Mouse (Mus musculus): ENCODE results near the gene Fgfr4.
A peak's percentile ranks its signal among the peaks of the same experiment; 100 is the strongest.

Fgfr4 gene

DNA sequence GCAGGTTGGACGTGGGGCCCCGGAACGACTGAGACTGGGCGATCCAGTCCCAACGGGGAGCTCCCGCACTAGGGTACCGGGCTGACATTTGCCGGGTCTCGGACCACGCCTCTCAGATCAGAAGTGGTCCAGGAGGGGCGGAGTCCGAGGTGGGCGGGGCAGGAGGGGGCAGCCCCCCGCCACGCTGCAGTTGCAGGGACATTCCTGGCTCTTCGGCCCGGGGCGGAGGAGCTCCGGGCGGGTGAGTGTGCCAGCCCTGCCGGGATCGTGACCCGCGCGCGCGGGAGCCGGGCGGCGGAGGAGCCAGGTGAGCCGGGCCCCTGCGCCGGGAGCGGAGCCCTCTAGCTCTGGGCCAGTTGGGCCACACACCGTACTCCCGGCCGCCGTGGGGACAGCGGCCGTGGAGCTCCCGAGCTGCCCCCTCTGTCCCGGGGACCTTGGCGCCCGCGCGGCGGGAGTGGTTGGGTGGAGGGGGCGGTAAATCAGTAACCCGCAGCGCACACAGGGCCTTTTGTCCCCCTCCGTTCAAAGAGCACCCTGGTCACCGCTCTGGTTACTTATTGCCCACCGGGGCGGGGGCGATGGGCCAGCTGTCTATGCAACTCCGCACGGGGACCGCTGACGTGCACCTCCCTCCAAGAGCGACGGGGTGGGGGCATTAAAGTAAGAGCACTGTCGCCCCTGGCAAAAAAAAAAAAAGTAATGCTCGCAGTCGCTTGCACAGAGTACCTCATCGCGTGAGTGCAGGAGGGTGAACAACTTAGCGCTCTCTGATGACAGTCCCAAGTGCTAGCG lies at the start of gene Fgfr4:
Gene Fgfr4, plus strand, starts transcription at position 20 of the 795 bp plus-strand sequence.
- DNase-seq = peak; percentile 68

DNA sequence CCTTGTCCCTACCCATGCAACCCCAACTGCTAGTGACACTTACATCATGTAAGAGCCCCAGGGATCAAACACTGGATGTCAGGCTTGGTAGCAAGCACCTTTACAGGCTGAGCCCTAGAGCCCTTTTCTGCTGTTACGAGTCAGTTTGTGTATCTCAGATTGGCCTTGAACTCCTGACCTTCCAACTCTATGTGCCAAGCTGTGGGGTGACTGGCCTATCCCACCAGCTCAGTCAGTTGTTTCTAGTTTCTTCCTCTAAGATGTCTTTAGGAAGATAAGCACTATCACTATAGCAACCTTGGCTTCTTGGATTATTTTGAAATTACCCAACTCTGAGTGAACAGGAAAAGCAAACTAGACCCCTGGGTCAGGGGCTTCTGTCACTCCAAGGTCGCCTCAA lies 49.1 kb upstream of the Fgfr4 start:
- DNase-seq = no peak

DNA sequence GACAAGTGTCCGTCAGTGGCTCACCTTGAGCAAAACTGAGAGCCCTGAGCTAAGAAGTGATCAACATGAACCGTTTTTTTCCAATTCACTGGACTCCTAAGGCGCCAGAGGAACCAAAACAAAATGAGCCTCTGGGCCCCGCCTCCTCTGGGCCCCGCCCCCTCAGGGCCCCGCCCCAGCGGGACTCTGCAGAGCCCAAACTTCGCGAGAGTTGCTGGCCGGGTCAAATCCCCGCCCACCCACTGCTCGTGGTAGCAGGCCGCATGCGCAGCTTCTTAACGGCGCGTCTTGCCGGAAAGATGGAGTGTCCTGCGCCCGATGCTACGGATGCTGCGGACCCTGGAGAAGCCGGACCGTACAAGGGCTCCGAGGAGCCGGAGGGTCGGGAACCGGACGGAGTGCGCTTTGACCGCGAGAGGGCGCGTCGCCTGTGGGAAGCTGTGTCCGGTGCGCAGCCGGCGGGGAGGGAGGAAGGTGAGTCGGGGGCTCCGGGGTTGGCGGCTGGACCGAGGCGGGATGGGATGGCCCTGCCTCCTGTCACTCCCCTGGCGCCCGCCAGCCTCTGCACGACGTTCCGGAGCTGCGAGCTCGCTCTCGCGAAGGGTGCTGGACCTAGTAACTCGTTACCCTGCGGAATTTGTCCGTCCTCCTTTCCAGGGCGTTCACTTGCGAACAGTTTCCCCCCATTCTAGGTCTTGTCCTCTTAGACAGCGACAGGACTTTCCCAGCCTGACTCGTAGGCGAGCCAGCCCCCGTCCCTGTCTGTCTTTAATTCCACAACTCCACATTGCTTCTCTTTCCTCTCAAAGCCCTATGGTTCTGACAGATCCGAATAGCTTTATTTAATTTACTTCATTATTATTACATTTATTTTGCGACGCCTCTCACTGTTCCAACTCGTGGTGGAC lies 47.1 kb upstream of the Fgfr4 start, which contains the start of gene Zfp346:
Gene Zfp346, plus strand, starts transcription at position 267 of the 908 bp plus-strand sequence.
- peak; percentile 98 for DNase-seq

DNA sequence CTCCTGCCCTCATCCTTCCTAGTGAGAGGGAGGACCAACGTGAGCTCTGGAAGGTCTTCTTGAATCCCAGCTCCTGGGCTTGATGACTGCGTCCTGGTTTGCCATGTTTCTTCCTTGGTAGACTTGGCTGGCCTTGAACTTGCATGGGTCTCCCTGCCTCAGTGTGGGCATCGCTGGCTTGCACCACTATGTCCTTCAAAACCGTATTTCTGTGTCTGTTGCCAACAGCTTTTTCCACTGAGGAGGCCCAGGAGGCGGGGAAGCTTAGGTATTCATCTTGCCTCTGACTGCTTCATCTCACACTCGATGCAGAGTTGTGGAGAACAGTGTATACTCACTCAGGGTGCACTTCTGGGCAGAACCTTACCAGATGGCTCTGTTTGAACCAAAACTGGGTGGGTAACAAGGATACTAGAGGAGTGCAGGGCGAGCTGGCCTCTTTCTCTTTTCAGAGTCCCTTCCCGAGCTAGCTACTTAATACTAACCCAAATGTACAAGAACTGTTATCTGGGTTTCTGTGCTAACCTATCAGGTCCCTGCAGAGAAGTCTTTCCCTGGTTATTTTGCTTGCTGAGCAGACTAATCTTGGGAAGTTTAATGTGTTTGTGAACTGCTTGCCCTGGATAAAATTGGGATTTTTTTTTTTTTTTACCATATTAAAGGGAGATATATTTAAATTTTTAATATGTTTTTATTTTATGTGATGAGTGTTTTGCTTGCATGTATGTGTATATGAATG lies 46.3 kb upstream of the Fgfr4 start:
- DNase-seq = peak; percentile 11

DNA sequence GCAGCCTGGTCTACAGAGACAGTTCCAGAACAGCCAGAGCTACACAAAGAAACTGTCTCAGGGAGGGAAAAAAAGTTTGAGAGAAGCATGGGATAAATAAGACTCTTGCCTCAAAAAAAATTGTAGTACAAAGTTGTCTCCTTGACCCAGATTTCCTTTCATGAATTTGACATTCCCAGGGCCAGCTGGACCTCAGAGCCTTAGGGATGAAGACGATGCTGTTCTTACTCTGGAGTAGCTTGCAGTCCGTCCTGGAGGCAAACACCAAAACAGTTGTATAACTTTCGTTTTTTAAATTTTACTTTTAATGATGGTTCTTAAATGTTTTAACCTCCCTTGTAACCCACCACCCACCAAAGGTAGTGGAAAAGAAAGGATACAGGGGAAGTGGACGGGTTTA lies 45.3 kb upstream of the Fgfr4 start:
- DNase-seq = no peak

DNA sequence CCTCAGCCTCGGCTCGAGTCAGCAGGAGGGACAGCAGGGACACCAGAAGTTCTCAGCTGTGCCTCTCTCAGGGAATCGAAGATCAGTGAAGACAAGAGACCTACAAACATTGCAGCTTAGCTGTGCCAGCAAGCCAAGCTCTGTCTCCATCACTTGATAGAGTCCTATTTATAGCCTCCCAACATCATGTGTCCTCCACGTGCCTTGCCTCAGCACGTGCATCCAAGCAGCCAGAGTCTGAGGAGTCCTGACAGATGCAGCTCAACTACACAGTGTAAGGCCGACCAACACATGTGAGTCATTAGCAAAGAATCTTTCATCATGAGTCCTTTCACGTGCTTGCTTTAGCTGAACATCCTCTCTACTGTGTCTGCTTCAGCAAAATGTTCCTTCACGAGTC lies 44.7 kb upstream of the Fgfr4 start:
- no peak for DNase-seq

DNA sequence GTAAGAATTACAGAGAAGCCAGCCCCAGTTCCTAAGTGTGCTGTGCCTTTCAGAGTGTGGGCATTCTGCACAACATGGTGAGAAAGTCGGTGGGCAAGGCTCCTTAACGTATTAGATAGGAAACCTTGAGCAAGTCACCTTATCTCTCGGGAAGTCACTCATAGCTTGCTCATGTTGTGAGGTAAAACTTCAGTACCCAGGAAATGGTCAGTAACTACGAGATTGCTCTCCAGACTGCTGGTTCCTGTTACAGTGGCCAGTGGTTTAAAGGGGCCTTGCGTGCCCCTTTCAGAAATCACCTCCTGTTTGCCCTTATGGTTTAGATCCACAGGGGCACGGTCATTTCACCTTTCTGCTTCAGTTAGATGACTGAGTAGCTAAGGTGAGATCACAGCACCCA lies 38.1 kb upstream of the Fgfr4 start:
- no peak for DNase-seq

DNA sequence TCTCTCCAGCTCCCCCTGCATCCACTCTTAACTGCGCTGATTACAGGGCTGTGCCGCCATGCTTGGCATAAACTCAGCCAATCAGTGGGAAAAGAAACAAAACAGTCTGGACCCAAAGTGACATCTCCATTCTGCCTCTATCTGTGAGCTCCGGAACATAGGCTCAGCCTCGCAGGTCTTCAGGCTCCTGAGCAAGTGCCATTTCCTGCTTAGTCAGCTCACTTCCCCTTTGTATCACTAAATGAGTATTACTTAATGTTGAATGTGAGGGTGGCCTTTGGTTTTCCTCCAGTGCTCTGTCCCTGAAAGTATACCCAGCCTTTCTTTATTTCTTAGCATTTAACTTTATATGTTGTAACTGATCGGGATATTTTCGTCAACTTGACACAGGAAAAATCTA lies 27.5 kb upstream of the Fgfr4 start:
- DNase-seq = no peak

DNA sequence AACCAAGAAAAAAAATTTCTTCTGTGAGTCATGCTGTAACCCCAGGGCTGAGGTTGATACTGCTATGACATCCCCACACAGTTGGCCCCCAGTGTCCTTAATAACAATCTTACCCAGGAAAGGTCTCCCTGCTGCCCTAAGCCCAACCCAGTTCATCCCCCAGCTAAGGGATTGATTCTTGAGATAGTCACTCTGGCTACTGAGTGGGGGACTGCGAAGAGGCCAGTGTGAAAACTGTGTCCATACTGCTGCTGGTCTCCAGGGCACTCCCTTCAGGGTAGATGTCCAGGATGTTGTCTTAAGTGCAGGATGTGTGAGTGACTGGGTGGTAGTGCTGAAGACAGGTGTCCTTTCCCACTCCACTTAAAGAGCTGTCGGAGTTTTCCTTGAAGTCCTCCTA lies 19.0 kb upstream of the Fgfr4 start, which contains the start of gene Gm17617:
Gene Gm17617, minus strand, starts transcription at position 101 of the 400 bp plus-strand sequence.
- DNase-seq = no peak

DNA sequence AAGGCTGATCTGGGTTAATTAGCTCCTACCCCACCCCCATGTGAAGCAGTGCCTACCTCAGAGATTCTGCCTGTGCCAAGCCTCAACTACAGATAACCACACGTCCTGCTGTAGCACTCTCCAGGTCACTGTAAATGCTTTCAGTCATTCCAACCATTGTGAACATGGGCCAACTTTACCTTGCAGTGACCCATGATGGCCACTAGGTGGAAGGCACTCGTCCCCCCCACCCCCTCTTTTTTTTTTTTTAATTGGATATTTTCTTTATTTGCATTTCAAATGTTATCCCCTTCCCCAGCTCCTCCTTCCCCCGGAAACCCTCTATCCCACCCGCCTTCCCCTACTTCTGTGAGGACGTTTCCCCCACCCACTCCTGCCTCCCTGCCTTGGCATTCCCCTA lies 17.1 kb upstream of the Fgfr4 start:
- DNase-seq = peak; percentile 59

DNA sequence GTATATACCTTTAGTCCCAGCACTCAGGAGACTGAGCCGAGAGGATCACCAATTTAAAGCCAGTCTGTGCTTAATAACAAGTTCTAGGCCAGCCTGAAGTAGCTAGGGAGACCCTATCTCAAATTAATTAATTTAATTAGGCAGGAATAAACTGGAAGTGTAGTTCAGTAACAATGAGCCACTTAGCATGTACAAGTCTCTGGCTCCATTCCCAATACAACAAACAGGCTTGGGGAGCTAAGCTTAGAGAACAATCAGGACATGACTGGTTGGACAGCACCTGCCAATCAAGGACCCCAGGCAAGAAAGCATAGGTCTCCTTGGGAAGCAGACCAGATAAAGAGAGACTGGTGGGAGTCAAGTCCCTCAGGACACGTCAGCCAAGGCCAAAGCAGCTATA lies 12.2 kb upstream of the Fgfr4 start:
- peak; percentile 75 for DNase-seq

DNA sequence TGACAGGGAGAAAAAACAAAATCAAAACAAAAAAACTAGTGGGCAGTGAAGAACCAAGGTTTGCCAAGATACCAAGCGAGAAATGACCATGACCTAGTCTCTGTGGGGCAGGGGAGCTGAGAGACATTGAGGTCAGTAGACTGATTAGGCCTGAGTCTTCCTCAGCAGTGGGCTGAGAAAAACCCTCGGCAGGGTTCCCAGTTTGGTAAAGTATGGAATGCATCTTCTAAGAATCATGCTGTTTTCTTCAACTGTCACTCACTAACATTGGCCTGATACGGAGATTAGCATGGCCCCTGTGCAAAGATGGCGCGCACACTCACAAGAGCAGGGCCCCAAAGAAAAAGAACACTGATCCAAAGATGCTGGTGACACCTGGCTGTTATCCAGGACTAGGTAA lies 1.5 kb downstream of the Fgfr4 start:
- no peak for DNase-seq

DNA sequence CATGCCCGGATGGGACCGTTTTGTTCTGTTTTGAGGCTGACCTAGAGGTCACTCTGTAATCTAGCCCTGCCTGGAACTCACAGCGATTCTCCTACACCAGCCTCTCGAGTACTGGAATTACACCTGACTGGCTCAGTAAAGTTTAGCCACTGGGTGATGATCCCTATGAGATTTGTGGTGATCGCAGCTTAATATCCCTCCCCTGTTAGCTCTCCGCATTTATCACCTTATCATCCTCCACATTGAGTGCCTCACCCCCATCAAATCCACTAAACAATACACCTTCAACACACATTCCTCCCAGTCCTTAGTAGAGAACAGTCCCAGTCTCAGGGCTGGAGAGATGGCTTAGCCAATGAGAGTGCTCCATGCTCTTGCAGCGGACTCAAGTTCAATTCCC lies 9.9 kb downstream of the Fgfr4 start:
- DNase-seq = no peak

DNA sequence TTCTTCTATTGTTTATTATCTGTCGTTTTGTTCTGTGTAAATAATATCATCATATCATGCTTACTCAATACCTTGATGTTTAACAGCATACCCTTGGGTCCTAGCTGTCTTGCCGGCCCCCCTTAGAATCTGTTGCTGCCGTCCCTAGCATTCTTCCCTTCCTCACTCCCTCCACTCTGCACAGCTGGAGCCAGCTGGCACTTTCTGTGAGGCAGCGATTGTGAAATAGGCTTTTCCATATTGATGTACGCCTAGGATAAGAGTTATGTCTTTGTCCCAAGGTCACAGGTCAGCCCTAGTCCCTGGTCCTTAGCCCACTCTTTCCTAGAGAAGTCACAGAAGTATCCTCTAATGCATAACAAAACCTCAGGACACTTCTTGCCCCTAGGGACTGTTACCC lies 11.1 kb downstream of the Fgfr4 start:
- DNase-seq = no peak

DNA sequence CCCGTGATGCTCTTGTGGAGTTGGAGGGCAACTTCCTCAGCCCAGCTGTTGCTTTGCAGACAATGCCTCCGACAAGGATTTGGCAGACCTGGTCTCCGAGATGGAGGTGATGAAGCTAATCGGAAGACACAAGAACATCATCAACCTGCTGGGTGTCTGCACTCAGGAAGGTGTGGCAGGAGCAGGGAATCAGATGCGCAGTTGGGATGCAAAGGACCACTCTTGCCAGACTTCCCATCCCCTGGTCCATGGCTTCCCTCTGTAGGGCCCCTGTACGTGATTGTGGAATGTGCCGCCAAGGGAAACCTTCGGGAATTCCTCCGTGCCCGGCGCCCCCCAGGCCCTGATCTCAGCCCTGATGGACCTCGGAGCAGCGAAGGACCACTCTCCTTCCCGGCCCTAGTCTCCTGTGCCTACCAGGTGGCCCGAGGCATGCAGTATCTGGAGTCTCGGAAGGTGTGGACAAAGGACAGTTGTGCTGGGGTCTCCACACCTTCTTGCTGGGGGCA lies 13.4 kb downstream of the Fgfr4 start:
- DNase-seq = no peak

DNA sequence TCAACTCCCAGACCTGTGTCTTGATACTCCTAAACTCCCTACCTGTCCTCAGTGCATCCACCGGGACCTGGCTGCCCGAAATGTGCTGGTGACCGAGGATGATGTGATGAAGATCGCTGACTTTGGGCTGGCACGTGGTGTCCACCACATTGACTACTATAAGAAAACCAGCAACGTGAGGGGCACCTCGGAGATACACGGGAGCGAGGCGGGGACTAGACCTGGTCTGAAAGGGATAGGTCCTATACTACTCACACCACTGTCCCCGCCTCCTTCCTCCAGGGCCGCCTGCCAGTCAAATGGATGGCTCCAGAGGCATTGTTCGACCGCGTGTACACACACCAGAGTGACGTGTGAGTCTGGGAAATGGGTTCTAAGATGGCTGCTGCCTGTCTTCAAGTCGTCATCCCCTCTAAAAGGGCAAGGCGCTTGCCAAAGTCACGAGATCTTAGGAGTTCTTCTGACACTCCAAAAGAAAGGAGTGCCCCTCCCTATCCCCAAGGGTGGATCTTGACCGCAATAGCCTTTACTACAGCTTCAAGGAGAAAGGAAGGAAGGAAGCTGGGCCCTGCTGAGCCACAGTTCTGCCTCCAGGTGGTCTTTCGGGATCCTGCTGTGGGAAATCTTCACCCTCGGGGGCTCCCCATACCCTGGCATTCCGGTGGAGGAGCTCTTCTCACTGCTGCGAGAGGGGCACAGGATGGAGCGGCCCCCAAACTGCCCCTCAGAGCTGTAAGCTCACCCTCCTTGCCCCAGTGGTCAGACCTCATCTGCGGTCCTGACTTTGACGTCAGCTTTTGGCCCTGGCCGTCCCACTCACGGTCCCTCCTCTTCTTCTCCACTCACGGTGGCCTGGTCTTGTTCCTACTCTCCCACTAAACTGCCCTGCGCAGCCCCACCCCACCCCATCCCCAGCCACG lies 14.6 kb downstream of the Fgfr4 start:
- DNase-seq = no peak

DNA sequence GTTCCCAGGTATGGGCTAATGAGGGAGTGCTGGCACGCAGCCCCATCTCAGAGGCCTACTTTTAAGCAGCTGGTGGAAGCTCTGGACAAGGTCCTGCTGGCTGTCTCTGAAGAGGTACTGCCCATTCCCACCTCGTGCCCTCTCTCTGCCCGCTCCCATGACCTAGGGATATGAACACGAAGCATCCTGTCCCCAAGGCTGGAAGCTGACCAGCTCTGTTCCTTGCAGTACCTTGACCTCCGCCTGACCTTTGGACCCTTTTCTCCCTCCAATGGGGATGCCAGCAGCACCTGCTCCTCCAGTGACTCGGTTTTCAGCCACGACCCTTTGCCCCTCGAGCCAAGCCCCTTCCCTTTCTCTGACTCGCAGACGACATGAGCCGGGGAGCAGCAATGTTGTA lies 15.4 kb downstream of the Fgfr4 start:
- DNase-seq = no peak

DNA sequence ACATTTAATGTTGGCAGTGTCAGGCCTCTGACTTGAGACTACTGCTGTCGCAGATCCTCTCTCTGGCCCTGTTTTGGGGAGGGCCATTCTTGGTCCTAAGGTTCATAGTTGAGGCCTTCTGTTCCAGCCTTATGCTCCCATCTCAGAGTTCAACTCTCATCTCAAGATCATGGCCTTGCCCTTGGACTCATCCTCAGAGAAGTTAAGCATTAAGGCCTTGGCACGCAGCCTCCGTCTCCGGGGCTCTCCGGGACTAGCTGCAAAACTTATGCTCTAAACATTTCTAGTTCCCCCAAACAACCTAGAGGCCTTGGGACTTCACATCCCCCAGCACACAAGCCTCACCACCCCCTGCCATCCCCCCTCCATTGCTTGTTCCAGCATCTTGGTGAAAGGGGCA lies 15.8 kb downstream of the Fgfr4 start:
- DNase-seq = no peak

DNA sequence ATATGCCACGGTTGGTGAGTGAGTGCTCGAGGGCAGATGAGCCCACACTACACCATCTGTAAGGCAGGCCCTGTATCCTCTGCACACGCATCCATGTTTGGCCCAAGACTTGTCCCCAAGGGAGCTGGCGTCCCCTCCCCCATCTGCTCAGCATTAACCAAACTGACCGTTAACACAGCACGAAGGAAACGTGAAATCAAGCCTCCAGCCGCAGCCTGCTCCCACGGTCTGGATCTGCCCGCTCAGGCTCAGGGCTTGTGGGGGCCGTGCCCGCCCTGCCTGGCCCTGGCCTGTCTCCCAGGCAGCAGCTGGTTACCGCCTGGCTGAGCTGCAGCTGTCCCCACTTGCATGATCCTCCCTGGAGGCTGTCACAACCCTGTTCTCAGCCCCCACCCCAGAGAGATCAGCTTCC lies 16.5 kb downstream of the Fgfr4 start:
- DNase-seq = peak; percentile 93

DNA sequence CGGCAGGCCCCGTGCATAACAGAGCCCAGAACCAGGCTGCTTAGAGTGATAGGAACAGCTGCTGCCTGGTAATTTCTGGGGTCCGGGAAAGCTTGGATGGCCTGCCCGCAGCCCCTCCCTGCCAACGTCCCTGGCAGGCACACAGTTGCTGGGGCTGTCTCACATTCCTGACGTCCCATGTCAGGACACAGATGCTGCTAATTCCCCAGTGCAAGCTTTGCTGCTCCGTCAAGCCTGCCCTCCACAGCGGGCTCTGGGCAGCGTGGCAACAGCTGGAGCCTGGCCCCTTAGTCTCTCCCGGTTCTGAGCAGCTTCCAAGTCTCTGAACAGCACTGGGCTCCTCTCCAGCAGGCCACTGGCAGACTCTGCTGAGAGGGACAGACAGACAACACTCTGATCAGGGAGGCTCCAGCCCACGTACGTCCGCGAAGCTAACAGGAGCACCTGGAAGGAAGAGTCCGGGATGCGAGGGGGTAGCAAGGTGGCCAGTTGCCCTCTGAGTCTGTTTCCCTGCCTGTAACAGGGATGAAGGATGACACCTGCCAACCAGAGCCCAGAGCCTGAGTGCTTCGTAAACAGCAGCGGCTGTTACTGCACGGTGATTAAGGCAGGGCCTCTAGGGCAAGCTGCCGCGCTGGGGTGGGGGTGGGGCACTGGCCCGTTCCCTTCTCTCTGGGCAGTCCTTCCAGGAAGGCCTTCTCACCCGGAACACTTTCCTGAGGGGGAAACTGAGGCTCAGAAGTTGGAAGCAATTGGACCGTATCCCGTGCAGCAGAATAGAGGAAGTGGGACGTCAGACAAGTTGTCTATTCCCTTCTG lies 19.3 kb downstream of the Fgfr4 start:
- peak; percentile 86 for DNase-seq

DNA sequence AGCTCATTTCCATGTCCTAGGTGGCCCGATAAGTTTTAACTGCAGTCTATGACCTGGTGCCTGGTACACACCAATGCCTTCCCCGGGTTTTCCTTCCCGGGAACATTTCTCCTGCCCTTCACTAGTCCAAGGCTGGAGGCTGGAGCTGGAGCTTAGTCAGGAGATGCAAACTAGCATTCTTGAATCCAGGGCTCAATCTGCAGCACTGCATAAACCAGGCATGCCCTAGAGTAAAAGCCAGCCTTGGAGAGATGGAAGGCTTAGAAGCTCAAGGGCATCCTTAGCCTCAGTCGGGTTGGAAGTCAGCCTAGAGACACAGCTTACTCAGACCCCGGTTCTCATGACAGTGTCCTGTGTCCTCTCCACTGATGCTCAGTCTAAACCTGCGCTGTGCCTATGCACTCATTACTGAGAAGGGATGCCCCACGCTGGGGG lies 19.9 kb downstream of the Fgfr4 start:
- DNase-seq = no peak
